Mouse (Mus musculus): ENCODE measurements around the gene Mpdu1.

Gene Mpdu1

GRCm38 (mm10) chr11:69692196-69692811 lies 29.9 kb upstream of the Mpdu1 start:
- DNase-seq (ENCODE audit: low spot score) = peak; percentile 39

DNA sequence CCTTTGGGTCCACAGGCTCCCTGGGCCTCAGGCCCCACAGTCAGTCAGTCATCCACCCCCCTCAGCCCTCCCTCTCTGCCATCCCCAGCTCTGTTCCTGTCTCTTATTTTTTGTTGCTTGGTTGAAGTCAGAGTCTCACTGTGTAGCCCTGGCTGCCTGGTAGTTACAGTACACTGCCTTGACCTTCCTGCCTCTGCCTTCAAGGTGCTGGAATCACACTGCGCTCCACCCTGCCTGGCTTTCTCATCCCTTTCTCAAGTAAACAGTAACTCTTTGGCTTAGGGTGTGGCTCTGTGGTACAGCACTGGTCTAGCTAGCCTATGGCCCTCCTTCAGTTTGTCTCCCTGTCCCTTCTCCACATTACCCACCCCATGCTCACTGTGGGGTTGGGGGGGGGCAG lies 27.4 kb upstream of the Mpdu1 start:
- no peak for DNase-seq (ENCODE audit: low spot score)

DNA sequence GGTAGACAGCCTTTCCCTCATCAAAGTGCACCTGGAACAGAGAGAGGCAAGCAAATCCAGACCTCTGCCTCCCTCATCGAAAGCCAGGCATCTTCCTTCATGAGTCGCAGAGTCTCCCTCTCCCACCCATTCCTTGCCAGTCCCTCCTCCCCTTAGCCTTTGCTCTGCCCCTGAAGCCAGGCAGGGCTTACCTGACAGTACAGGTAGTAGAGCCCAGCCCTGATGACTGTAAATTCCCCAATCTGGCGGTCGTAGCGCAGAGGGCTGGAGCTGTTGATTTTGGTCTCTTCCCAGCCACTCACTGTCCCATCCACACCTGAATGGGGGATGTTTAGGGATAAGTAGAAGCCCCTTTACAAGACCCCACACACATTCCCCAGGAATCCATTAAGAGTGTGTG lies 24.6 kb upstream of the Mpdu1 start:
- DNase-seq (ENCODE audit: low spot score) = no peak

DNA sequence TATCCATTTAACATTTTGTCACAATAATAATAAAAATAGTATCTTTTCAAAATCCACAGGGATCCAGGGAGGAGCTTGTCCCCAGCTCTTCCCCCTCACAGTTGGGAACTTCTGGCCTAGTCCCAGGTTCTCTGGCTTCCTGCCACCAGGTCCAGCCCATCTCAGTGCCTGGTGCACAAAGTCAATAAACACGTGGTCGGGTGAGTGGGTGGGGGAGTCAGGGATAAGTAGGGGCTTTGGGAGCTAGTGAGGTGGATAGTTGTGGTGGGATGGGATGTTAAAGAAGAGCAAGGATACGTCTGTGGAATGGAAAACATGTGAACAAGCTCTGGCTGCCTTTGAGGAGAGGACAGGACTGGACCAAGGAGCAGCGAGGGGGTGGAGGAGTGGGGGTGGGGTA lies 23.9 kb upstream of the Mpdu1 start:
- peak; percentile 84 for DNase-seq (ENCODE audit: low spot score)

DNA sequence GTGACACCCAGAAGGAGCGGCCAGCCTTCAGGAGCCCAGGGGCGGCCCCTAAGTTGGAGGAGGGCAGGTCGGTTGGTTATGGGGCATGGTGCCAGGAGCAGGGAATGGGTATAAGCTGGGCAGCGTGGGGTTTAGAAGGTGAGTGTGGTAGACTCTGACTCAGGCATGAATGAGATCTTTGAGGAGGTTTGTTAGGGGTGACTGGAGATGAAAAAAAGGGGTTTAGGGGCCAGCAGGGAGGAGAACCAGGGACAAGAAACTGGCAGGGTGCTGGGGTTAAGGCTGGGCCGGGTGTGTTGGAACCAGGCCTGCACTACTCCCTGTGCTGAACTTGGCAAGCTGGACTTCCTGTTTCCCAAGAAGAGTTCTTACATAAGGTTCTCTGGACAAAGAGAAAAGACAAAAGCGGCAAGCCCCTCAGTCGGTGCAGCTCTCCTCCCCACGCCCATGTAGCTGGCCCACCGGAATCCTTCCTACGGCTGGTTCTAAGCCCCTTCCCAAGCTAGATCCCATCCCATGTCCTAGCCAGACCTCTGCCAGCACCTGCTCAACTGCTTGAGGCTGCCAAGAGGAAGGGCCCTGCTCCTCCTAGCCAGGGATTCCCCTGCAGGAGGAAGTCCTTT lies 23.2 kb upstream of the Mpdu1 start, which contains the start of gene Tnfsf13:
Gene Tnfsf13, minus strand, starts transcription at position 259 of the 623 bp plus-strand sequence.
- peak; percentile 92 for DNase-seq (ENCODE audit: low spot score)

DNA sequence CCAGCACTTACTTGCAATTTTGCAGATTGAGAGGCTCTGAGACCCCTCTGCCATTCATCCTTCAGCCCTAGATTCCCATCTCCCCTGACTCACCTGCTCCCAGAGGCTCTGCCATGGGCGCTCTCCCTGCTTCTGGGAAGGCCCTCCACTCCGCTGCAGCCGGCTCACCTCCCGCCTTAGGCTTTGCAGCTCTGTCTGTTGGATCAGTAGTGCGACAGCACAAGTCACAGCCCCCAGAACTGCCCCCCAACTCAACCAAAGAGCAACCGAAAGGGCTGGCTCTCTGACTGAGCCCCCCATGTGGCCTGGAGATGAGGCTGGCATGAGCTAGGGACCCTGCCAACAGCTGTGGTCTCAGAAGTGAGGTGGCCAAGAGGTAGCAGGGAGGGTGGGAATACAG lies 22.5 kb upstream of the Mpdu1 start:
- DNase-seq (ENCODE audit: low spot score) = no peak

GRCm38 (mm10) chr11:69684128-69684745 lies 21.8 kb upstream of the Mpdu1 start:
- DNase-seq (ENCODE audit: low spot score) = peak; percentile 74

DNA sequence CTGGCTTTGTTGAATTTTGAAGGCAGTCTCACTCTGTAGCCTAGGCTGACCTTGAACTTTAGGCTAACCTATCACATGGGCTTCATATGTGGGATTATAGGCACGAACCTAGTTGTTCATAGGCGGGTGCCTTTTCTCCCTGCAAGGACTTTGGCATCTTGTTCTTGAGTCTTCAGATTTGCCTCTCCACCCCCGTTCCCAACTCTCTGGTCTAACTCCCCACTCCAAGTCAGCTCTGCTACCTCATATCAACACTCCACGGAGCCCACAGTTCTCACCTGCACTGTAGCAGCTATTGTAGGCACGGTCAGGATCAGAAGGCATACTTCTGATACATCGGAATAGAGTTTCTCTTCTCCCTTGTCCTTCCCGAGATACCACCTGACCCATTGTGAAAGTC lies 21.1 kb upstream of the Mpdu1 start:
- no peak for DNase-seq (ENCODE audit: low spot score)

DNA sequence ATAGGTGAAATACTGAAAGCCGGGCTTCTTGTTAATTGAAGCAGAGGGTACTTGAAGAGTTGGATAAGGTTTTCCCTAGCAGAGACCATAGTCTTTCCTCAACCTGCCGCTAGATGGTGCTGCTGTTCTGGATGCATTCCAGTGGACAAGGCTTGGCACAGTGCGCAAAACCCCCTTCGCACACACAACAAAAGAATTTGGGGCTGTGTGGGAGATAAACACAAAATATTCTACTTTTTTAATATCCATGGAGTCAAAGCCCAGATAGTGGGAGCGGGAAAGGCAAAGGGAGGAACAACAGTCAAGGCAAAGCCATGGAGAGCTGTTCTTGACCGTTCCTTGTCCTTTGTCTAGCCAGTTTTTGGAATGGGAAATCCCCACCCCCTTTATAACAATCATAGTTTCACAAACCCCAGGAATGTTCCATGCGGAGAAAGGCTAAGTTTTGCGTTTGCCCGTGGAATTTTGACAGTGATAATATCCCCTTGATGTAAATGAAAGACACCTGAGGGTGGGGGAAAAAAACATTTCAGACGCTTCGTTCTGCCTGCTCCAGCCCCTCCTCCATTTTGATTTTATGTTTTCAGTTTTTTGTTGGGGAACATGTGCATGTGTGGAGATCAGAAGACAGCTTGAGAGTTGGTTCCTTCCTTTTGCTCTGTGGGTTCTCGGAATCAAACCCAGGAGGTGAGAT lies 20.5 kb upstream of the Mpdu1 start:
- DNase-seq (ENCODE audit: low spot score) = peak; percentile 93

DNA sequence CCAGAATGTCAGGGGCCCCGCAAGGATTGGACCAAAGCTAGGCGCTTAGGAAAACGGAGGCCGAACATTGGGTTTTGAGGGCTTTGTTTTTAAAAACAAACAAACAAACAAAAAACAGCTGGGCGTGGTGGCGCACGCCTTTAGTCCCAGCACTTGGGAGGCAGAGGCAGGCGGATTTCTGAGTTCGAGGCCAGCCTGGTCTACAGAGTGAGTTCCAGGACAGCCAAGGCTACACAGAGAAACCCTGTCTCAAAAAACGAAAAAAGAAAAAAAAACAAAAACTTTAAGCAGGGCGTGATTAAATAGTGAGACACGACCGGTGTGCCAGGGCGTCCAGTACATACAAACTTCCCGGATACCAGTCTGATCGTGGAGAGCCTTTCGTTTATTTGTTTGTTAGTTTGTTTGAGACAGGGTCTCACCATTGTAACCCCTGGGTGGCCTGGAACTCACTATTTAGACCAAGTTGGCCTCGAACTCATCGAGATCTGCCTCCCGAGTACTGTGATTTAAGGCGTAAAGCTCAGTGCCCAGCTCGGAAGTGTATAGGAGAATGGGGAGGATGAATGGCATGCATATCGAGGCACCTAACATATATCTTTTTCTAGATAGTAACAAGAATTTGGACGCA lies 19.9 kb upstream of the Mpdu1 start:
- no peak for DNase-seq (ENCODE audit: low spot score)

DNA sequence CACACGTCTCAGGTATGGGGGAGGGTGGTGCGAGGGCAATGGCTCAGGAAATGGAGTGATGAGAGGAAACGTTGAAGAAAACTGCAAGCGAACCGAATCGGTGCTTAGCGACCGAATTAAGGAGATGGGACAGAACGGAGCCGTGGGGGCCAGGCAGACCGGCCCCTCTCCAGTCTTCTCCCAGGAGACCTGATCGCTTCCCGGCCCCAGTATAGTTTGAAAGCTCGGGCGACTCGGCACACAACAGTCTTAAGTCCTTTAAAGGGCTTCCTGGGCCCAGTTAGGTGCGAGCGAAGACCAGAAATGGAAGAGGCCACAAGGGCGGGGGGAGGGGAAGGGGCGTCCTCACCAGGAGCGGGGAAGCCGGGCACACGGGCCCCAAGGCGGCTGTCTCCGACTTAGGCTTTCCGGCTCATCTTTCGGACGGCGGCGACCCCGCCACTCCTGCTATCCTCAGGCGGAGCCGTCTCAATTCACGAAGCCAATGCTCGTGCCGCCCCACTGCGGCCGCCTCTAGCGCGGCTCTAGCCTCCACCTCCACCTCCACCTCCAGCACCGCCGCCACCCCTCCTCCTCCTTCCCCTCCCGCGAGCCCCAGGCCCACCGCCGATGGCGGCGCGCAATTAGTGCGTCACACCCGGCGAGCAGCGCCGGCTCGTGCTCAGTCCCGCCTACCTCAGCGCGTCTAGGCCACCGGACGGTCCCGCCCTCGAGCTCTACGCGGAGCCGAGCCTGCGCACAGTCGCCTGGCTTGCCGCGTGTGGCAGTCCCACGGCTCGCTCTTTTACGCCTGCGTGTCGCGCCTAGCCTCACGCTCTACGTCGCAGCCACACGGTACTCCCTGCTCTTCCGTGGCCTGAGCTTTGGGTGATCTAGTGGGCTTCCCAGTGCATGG lies 19.1 kb upstream of the Mpdu1 start, which contains the start of gene Senp3:
Gene Senp3, minus strand, starts transcription at position 771 of the 895 bp plus-strand sequence.
- peak; percentile 97 for DNase-seq (ENCODE audit: low spot score)

DNA sequence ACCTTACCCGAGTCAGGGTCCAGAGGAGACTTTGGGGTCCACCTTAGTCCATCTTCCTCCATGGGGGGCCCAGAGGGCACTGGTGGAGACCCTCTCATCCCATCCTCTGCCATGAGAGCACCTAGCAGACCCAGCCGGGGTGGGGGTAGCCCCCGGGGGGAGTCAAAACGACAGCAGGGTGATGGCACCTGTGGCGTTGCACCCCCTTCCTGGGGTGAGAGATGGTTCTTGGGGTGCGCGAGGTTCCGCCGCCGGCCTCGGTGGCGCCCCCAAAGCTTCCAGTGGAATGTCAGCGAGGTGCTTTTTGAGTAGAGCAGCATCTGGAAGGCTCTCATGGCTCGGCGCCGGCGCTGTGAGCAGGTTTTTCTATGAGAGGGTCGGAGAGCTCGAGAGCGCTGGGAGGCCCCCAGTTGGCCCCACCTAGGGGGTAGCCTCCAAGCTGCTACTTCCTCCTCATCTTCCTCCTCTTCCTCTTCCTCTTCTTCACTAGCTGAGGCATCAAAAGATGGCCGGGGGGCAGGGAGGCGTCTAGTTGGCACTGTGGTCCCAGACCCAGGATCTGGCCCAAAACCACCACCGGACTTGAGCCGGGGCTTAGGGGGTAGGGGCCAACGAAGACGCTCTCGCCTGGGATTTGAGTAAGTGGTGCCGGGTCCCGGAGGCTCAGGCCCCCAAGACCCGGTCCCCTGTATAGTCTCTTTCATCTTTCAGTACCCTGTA lies 17.9 kb upstream of the Mpdu1 start:
- no peak for DNase-seq (ENCODE audit: low spot score)

DNA sequence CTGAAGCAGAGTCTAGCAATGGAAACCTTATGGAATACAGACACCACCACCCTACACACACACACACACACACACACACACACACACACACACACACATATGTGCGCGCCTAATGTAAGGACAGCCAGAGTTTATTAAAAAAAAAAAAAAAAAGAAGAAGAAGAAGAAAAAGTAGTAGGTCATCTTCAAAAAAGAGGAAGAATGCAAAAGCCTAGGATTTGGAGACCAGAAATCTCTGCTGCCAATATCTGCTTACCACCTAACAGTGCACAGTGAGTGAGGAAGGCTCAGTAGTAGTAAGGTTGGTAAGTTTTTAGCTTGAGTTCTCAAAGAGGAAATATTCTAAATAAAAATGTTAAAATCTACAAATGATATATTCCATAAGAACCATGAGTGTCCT lies 16.7 kb upstream of the Mpdu1 start:
- no peak for DNase-seq (ENCODE audit: low spot score)

DNA sequence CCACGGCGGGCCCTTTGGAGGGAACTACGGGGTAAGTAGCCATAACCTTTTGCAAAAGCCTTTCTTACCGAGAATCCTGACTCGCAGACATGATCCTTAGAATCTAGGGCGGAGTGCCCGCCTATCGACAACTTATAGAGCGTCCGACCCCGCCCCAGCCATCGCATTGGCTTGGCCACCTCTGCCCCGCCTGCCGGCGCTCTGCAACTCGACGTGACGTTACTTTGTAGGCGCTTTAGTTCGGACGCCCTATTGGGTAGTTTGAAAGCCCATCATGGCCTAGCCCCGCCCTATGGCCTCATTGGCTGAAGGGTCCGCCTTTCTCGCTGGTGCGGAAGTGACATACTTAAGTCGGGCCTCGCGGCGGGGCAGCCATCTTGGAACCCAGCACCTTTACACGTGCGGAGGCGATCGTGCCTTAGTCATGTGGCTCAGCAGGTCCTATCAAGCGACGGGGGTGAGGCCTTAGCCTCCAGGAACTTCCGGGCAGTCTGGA lies 9.8 kb upstream of the Mpdu1 start, which contains the start of gene Eif4a1:
Gene Eif4a1, minus strand, starts transcription at position 213 of the 496 bp plus-strand sequence.
- peak; percentile 100 for DNase-seq (ENCODE audit: low spot score)

DNA sequence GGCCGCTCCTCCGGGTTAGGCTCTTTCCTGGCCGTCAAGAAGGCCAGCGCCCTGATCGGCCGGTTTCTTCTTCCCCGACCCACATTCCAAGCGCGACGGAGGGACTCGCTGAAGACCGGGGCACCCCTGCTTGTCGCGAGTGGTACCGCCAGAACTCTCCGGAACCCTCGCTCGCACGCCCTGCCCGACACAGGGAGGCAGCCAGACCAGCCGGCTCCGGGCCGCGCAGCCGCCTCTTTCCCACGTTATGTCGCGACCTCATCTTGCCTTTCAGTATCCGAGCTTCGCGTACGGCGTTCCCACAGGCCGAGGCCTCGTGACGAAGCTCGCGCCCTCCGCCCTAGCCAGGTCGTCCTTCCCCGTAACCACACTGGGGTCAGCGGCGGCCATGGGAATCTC lies 9.3 kb upstream of the Mpdu1 start:
- DNase-seq (ENCODE audit: low spot score) = no peak

DNA sequence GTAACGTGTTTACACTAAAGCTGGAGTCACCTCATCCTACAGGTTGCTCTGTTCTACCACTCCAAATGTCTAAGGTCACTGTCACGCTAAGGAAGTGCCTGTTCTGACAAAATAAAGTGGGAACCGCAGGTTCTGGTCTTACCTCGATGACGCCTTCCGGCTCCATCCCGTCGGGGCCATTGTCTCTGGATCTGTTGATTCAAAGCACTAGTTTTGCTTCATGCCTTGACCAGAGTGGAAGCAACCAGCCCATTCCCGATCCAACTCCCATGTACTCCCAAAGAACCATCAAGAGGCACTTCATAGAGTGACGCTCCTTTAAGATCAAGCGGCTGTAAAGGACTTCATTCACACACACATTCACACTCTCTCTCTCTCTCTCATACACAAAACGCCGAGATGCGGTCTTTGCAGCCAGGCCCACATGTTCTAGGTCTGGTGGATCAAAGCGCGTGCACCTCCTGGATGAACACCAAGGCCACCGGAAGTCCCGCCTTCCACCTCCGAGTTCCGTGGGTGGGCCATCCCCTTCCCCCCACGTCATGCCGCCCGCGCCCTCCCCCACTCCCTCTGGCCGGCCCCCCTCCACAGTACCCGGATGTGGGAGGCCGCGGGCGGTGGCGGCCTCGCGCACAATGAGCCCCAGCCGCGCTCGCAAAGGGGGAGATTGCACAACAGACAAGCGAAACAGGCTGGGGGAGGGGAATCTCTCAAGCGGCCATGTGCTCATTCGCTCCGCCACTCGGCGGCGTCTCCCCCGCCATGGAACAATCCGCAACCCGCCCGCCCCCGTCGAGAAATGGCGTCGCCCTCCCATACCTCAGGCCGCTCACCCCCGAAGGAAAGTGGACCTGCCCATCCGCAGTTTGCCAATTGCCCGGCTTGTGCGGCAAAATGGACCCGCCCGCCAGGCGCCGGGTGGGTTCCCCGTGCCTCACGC lies 8.6 kb upstream of the Mpdu1 start:
- DNase-seq (ENCODE audit: low spot score) = peak; percentile 95

DNA sequence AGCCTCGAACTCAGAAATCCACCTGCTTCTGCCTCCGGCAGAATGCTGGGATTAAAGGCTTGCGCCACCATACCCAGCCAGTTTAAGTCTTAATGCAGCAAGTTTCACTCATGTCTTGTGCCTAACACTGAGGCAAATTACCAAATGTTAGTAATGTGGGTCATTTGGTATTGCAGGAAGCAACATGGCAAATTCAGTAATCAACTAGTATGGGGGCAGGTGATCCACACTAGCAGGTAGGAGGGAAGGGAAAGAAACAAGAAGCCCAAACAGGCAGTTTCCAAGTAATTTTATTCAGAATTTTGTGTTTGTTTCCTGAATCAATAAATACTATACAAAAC lies 4.2 kb upstream of the Mpdu1 start:
- no peak for DNase-seq (ENCODE audit: low spot score)

GRCm38 (mm10) chr11:69665961-69666664 lies 3.7 kb upstream of the Mpdu1 start, which contains the start of gene Cd68:
Gene Cd68 (minus strand): TSS chr11:69666153.
- peak; percentile 76 for DNase-seq (ENCODE audit: low spot score)

Measured in lung, postnatal 25 days (tissue).